Mouse (Mus musculus) intestine, embryonic 15.5 days (tissue): ENCODE data around the gene Ap2b1. TPM values are rescaled to one million over a fixed set of nuclear protein-coding genes. Genes with fewer than 3 reads are reported as not detected.
A peak's percentile ranks its signal among the peaks of the same experiment; 100 is the strongest.

Experiments used
- ATAC-seq: fragments of 200-750 bp; cut with Nextera tagmentation; 2 replicates; pipeline ENCODE4 v1.8.0; 2017; ENCODE audit warnings: moderate TSS enrichment, moderate library complexity
- H3K27ac ChIP-seq: fragments of 300-500 bp; sonication (generic); 2 replicates; pipeline ENCODE4 v1.5.1; 2015; ENCODE audit warnings: mild to moderate bottlenecking, inconsistent platforms
- H3K27me3 ChIP-seq: fragments of 300-500 bp; sonication (generic); replicated peaks from 2 replicates; pipeline ENCODE4 v1.6.1; 2015; ENCODE audit warnings: inconsistent platforms
- H3K36me3 ChIP-seq: fragments of 300-500 bp; sonication (generic); 2 replicates; pipeline ENCODE4 v1.6.1; 2015; ENCODE audit warnings: inconsistent platforms
- H3K4me1 ChIP-seq: fragments of 300-500 bp; sonication (generic); replicated peaks from 2 replicates; pipeline ENCODE4 v1.6.1; 2015; ENCODE audit warnings: inconsistent platforms
- H3K4me2 ChIP-seq: fragments of 300-500 bp; sonication (generic); replicated peaks from 2 replicates; pipeline ENCODE4 v1.6.1; 2015; ENCODE audit warnings: mild to moderate bottlenecking, inconsistent platforms
- H3K4me3 ChIP-seq: fragments of 300-500 bp; sonication (generic); replicated peaks from 2 replicates; pipeline ENCODE4 v1.5.1; 2015; ENCODE audit warnings: inconsistent platforms
- H3K9ac ChIP-seq: fragments of 300-500 bp; sonication (generic); 2 replicates; pipeline ENCODE4 v1.6.1; 2015; ENCODE audit warnings: inconsistent platforms
- H3K9me3 ChIP-seq: fragments of 300-500 bp; sonication (generic); 2 replicates; pipeline ENCODE4 v1.6.1; 2016; ENCODE audit warnings: inconsistent platforms
- WGBS: fragments of 180-500 bp; shearing (Covaris S2); methylation state at CpG from one replicate; pipeline ENCODE4 v1.1.7; 2015; 5-methylcytosine and 5-hydroxymethylcytosine counted together
- polyA plus RNA-seq: library from polyadenylated mRNA; unstranded; fragments of >200 nt; fragmentation: Nextera tagmentation; extraction: Ambion mirVana; gene quantifications from 2 replicates; pipeline ENCODE4 v1.2.1, GENCODE M21; 2015

Ap2b1 gene
- polyA plus RNA-seq, 1 experiment from 2014 or later: 51.0 TPM

- H3K27ac ChIP-seq: no peak overlapping the region
- H3K9me3 ChIP-seq: no peaks in the 10 kb centered on the region
- ATAC-seq: peak; percentile 55
- H3K4me2 ChIP-seq: peak overlapping the region; percentile 96
- no peaks in the 10 kb centered on the region for H3K36me3 ChIP-seq
- peak overlapping the region; percentile 57 for H3K9ac ChIP-seq
- H3K4me1 ChIP-seq: peaks cover 13% of the 10 kb centered on the region; the same call in 1 of the 2 replicates
- no peaks in the 10 kb centered on the region for H3K27me3 ChIP-seq
- H3K4me3 ChIP-seq: peak overlapping the region; percentile 80
- WGBS: under 1% methylated on average over 29 of the region's 40 CpGs
Observed at GRCm38 (mm10) chr11:83409792-83410291, 111.0 kb downstream of the Ap2b1 start.

GRCm38 (mm10) chr11:83410510-83410909 is 111.7 kb downstream of the Ap2b1 start:
- Histone ChIP-seq H3K27ac (no peak overlapping the region), H3K4me3 (peak overlapping the region; percentile 80; the same call in 1 of the 2 replicates), H3K9me3 (no peaks in the 10 kb centered on the region), H3K4me2 (peak overlapping the region; percentile 96), H3K4me1 (peaks cover 13% of the 10 kb centered on the region; the same call in 1 of the 2 replicates), H3K27me3 (no peaks in the 10 kb centered on the region), H3K36me3 (no peaks in the 10 kb centered on the region), H3K9ac (no peak overlapping the region)
- ATAC-seq: peak; percentile 24; the same call in 1 of the 2 replicates
- 45% methylated on average over 6 of the region's 6 CpGs for WGBS

- no peak overlapping the region for H3K9ac ChIP-seq
- H3K4me2 ChIP-seq: no peak overlapping the region
- H3K36me3 ChIP-seq: no peaks in the 10 kb centered on the region
- peaks cover 4% of the 10 kb centered on the region; the same call in 1 of the 2 replicates for H3K4me1 ChIP-seq
- H3K9me3 ChIP-seq: no peaks in the 10 kb centered on the region
- no peak overlapping the region for H3K4me3 ChIP-seq
- no peak for ATAC-seq
- 4% methylated on average over 5 of the region's 5 CpGs for WGBS
- peaks cover 31% of the 10 kb centered on the region for H3K27me3 ChIP-seq
- H3K27ac ChIP-seq: no peak overlapping the region
Observed at GRCm38 (mm10) chr11:83417080-83417479, 118.3 kb downstream of the Ap2b1 start.

GRCm38 (mm10) chr11:83417708-83418107 is 118.9 kb downstream of the Ap2b1 start:
- WGBS: 79% methylated on average over 7 of the region's 7 CpGs
- H3K4me3 ChIP-seq: no peak overlapping the region
- no peak overlapping the region for H3K9ac ChIP-seq
- peaks cover 31% of the 10 kb centered on the region for H3K27me3 ChIP-seq
- H3K27ac ChIP-seq: no peak overlapping the region
- no peaks in the 10 kb centered on the region for H3K36me3 ChIP-seq
- peaks cover 4% of the 10 kb centered on the region; the same call in 1 of the 2 replicates for H3K4me1 ChIP-seq
- no peak for ATAC-seq
- H3K9me3 ChIP-seq: no peaks in the 10 kb centered on the region
- H3K4me2 ChIP-seq: no peak overlapping the region

- Histone ChIP-seq H3K4me3 (no peak overlapping the region), H3K4me1 (peaks cover 4% of the 10 kb centered on the region; the same call in 1 of the 2 replicates), H3K27ac (no peak overlapping the region), H3K9me3 (no peaks in the 10 kb centered on the region), H3K27me3 (peaks cover 31% of the 10 kb centered on the region), H3K9ac (no peak overlapping the region), H3K36me3 (no peaks in the 10 kb centered on the region), H3K4me2 (peak overlapping the region; percentile 40)
- WGBS: 8% methylated on average over 38 of the region's 38 CpGs
- peak; percentile 50 for ATAC-seq
Observed at GRCm38 (mm10) chr11:83418566-83418965, 119.7 kb downstream of the Ap2b1 start.

- no peak for ATAC-seq
- Histone ChIP-seq H3K36me3 (no peaks in the 10 kb centered on the region), H3K27ac (no peak overlapping the region), H3K9me3 (no peaks in the 10 kb centered on the region), H3K4me3 (no peak overlapping the region), H3K4me2 (no peak overlapping the region), H3K9ac (no peak overlapping the region), H3K27me3 (peaks cover 33% of the 10 kb centered on the region), H3K4me1 (peaks cover 4% of the 10 kb centered on the region; the same call in 1 of the 2 replicates)
- 41% methylated on average over 4 of the region's 4 CpGs for WGBS
Observed at GRCm38 (mm10) chr11:83420338-83420737, 121.5 kb downstream of the Ap2b1 start.

GRCm38 (mm10) chr11:83421305-83421704 is 122.5 kb downstream of the Ap2b1 start:
- H3K4me2 ChIP-seq: no peak overlapping the region
- H3K4me3 ChIP-seq: no peak overlapping the region
- peaks cover 4% of the 10 kb centered on the region; the same call in 1 of the 2 replicates for H3K4me1 ChIP-seq
- no peak overlapping the region for H3K27ac ChIP-seq
- ATAC-seq: peak; percentile 54; the same call in 1 of the 2 replicates
- H3K27me3 ChIP-seq: peaks cover 36% of the 10 kb centered on the region
- H3K9ac ChIP-seq: no peak overlapping the region
- 2% methylated on average over 9 of the region's 9 CpGs for WGBS
- no peaks in the 10 kb centered on the region for H3K9me3 ChIP-seq
- H3K36me3 ChIP-seq: no peaks in the 10 kb centered on the region

- no peak overlapping the region for H3K4me3 ChIP-seq
- 0 out of 2 replicates have a peak, but pooled peaks have one; percentile 19 for ATAC-seq
- WGBS: 9% methylated on average over 8 of the region's 8 CpGs
- H3K4me2 ChIP-seq: no peak overlapping the region
- no peak overlapping the region for H3K27ac ChIP-seq
- H3K36me3 ChIP-seq: no peaks in the 10 kb centered on the region
- no peaks in the 10 kb centered on the region for H3K9me3 ChIP-seq
- peaks cover 33% of the 10 kb centered on the region for H3K27me3 ChIP-seq
- H3K4me1 ChIP-seq: no peaks in the 10 kb centered on the region
- no peak overlapping the region for H3K9ac ChIP-seq
Observed at GRCm38 (mm10) chr11:83424681-83425080, 125.9 kb downstream of the Ap2b1 start.

- Histone ChIP-seq H3K27me3 (peaks cover 18% of the 10 kb centered on the region), H3K9me3 (no peaks in the 10 kb centered on the region), H3K9ac (no peak overlapping the region), H3K27ac (no peak overlapping the region), H3K4me1 (no peaks in the 10 kb centered on the region), H3K4me2 (0 out of 2 replicates have a peak overlapping the region, but pooled peaks have one; percentile 30), H3K4me3 (no peak overlapping the region), H3K36me3 (no peaks in the 10 kb centered on the region)
- ATAC-seq: peak; percentile 28; the same call in 1 of the 2 replicates
- 24% methylated on average over 17 of the region's 17 CpGs for WGBS
Observed at GRCm38 (mm10) chr11:83426964-83427363, 128.1 kb downstream of the Ap2b1 start.

GRCm38 (mm10) chr11:83429355-83429754 is 130.5 kb downstream of the Ap2b1 start, which contains the start of gene Gas2l2:
Gas2l2 (minus strand) TSS chr11:83429455.
- Histone ChIP-seq H3K4me1 (no peaks in the 10 kb centered on the region), H3K9ac (no peak within 1 kb of the TSS), H3K27me3 (peaks cover 18% of the 10 kb centered on the region), H3K9me3 (no peaks in the 10 kb centered on the region), H3K27ac (no peak within 1 kb of the TSS), H3K4me3 (no peak within 1 kb of the TSS), H3K36me3 (no peaks in the 10 kb centered on the region), H3K4me2 (peak within 1 kb of the TSS; percentile 10; the same call in 1 of the 2 replicates)
- 54% methylated on average over 5 of the region's 5 CpGs for WGBS
- no peak for ATAC-seq

- Histone ChIP-seq H3K4me2 (no peak overlapping the region), H3K27ac (no peak overlapping the region), H3K27me3 (peaks cover 7% of the 10 kb centered on the region), H3K9ac (no peak overlapping the region), H3K36me3 (no peaks in the 10 kb centered on the region), H3K4me3 (no peak overlapping the region), H3K9me3 (no peaks in the 10 kb centered on the region), H3K4me1 (no peaks in the 10 kb centered on the region)
- 79% methylated on average over 2 of the region's 2 CpGs for WGBS
- ATAC-seq: no peak
Observed at GRCm38 (mm10) chr11:83432533-83432932, 133.7 kb downstream of the Ap2b1 start.

GRCm38 (mm10) chr11:83437377-83437776 is 138.6 kb downstream of the Ap2b1 start, which contains the start of gene 1700020L24Rik:
1700020L24Rik (plus strand) TSS chr11:83437677.
- peaks cover 8% of the 10 kb centered on the region for H3K4me1 ChIP-seq
- ATAC-seq: no peak
- H3K27ac ChIP-seq: no peak within 1 kb of the TSS
- H3K4me3 ChIP-seq: no peak within 1 kb of the TSS
- H3K36me3 ChIP-seq: no peaks in the 10 kb centered on the region
- WGBS: 88% methylated on average over 1 of the region's 1 CpGs
- peaks cover 14% of the 10 kb centered on the region for H3K27me3 ChIP-seq
- no peak within 1 kb of the TSS for H3K4me2 ChIP-seq
- H3K9ac ChIP-seq: no peak within 1 kb of the TSS
- no peaks in the 10 kb centered on the region for H3K9me3 ChIP-seq
